Mouse (Mus musculus) lung, postnatal 0 days (tissue): Measurements from ENCODE around the gene Apoc4. TPM values are rescaled to one million over a fixed set of nuclear protein-coding genes. Genes with fewer than 3 reads are reported as not detected.

Experiments
- ATAC-seq: fragments of 200-750 bp; cut with Nextera tagmentation; 2 replicates; pipeline ENCODE4 v1.8.0; 2017; ENCODE audit warnings: moderate library complexity
- DNase-seq: peaks from one replicate; pipeline ENCODE4 v3.0.0-alpha.2; 2016; ENCODE audit warnings: low spot score
- H3K27ac ChIP-seq: fragments of 300-500 bp; sonication (generic); 2 replicates; pipeline ENCODE4 v1.5.1; 2014; ENCODE audit warnings: antibody characterized with exemption, mild to moderate bottlenecking, low read length, mixed read lengths
- H3K27me3 ChIP-seq: fragments of 300-500 bp; sonication (generic); replicated peaks from 2 replicates; pipeline ENCODE4 v1.6.1; 2014; ENCODE audit warnings: low read length, mixed read lengths; ENCODE audit not compliant: insufficient read depth
- H3K36me3 ChIP-seq: fragments of 300-500 bp; sonication (generic); 2 replicates; pipeline ENCODE4 v1.6.1; 2014; ENCODE audit warnings: low read length, mixed read lengths; ENCODE audit not compliant: insufficient read depth
- H3K4me1 ChIP-seq: fragments of 300-500 bp; sonication (generic); 2 replicates; pipeline ENCODE4 v1.6.1; 2014; ENCODE audit warnings: antibody characterized with exemption, low read depth, low read length, mixed read lengths; ENCODE audit not compliant: insufficient read depth
- H3K4me2 ChIP-seq: fragments of 300-500 bp; sonication (generic); replicated peaks from 2 replicates; pipeline ENCODE4 v1.6.1; 2014; ENCODE audit warnings: low read depth, mild to moderate bottlenecking, low read length, moderate library complexity, mixed read lengths
- H3K4me3 ChIP-seq: fragments of 300-500 bp; sonication (generic); 2 replicates; pipeline ENCODE4 v1.5.1; 2014; ENCODE audit warnings: low read depth, low read length
- H3K9ac ChIP-seq: fragments of 300-500 bp; sonication (generic); replicated peaks from 2 replicates; pipeline ENCODE4 v1.6.1; 2014; ENCODE audit warnings: low read depth, mild to moderate bottlenecking
- H3K9me3 ChIP-seq: fragments of 300-500 bp; sonication (generic); 2 replicates; pipeline ENCODE4 v1.6.1; 2016; ENCODE audit warnings: low read length, mixed read lengths
- CTCF ChIP-seq: IDR thresholded peaks from 2 replicates; pipeline ENCODE4 v1.5.1; 2016; ENCODE audit warnings: antibody characterized with exemption, mild to moderate bottlenecking
- EP300 ChIP-seq: IDR thresholded peaks from 2 replicates; pipeline ENCODE4 v1.6.1; 2016; ENCODE audit warnings: antibody characterized with exemption, mild to moderate bottlenecking, control low read depth
- WGBS: fragments of 180-500 bp; shearing (Covaris S2); extraction: QIAGEN DNeasy Blood & Tissue Kit; methylation state at CpG from one replicate; pipeline ENCODE4 v1.1.7; 2014; 5-methylcytosine and 5-hydroxymethylcytosine counted together
- polyA plus RNA-seq: library from polyadenylated mRNA; unstranded; fragments of >200 nt; fragmentation: Nextera tagmentation; extraction: Ambion mirVana; gene quantifications from 2 replicates; pipeline ENCODE4 v1.2.1, GENCODE M21; 2015

Gene Apoc4
- 0.38 and 0.88 TPM in 2 replicates for polyA plus RNA-seq

DNA sequence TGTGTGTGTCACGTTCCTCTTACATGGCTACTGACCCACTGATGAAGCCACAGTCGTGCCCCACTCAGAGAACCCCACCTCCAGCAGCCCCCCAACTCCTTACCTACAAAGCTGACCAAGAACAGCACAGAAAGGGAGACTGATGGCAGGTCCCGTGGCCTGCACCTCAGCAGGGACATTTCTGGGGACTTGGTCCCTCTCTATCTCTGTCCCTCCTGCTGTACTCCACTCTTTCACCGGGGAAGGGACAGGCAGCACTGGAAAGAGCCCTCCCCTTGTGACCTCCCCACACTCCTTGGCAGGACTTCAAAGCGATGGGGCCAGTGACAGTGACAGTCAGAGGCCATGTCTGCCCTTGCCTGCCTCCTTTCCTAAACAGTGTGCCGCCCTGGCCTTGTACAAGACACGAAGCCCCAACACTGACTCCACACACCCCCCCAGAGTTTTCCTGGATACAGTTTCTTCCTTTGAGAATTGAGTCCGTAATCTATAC is at the start of gene Apoc4, which contains the start of gene Gm44805:
Apoc4 (minus strand) TSS at position 278 of the 493 bp plus-strand sequence.
Gm44805 (minus strand) TSS at position 222 of the 493 bp plus-strand sequence.
- Histone ChIP-seq H3K36me3 (no peaks in the 10 kb centered on the region), H3K4me2 (no peak within 1 kb of the TSS), H3K9ac (no peak within 1 kb of the TSS), H3K27me3 (no peaks in the 10 kb centered on the region), H3K9me3 (no peaks in the 10 kb centered on the region), H3K4me1 (peaks cover 7% of the 10 kb centered on the region; the same call in 1 of the 2 replicates), H3K4me3 (no peak within 1 kb of the TSS), H3K27ac (no peak within 1 kb of the TSS)
- DNase-seq (no peak), ATAC-seq (no peak)
- 49% methylated on average over 8 of the region's 8 CpGs for WGBS
- TF ChIP-seq CTCF, result no peak
- no peak for TF ChIP-seq EP300

GRCm38 (mm10) chr7:19726541-19726940 is 45.3 kb upstream of the Apoc4 start:
- ATAC-seq (no peak), DNase-seq (no peak)
- peaks cover 27% of the 10 kb centered on the region; the same call in 1 of the 2 replicates for H3K36me3 ChIP-seq
- H3K27me3 ChIP-seq, result no peaks in the 10 kb centered on the region
- TF ChIP-seq CTCF, result no peak
- TF ChIP-seq EP300, result no peak
- 87% methylated on average over 4 of the region's 4 CpGs for WGBS
- H3K4me3 ChIP-seq, result no peak overlapping the region
- no peak overlapping the region for H3K4me2 ChIP-seq
- H3K9me3 ChIP-seq, result no peaks in the 10 kb centered on the region
- H3K9ac ChIP-seq, result no peak overlapping the region
- no peaks in the 10 kb centered on the region for H3K4me1 ChIP-seq
- H3K27ac ChIP-seq, result no peak overlapping the region

GRCm38 (mm10) chr7:19724167-19724566 is 42.9 kb upstream of the Apoc4 start:
- Histone ChIP-seq H3K36me3 (peaks cover 28% of the 10 kb centered on the region; the same call in 1 of the 2 replicates), H3K9ac (no peak overlapping the region), H3K4me1 (no peaks in the 10 kb centered on the region), H3K4me2 (no peak overlapping the region), H3K27me3 (no peaks in the 10 kb centered on the region), H3K4me3 (no peak overlapping the region), H3K9me3 (no peaks in the 10 kb centered on the region), H3K27ac (no peak overlapping the region)
- WGBS, result 76% methylated on average over 12 of the region's 12 CpGs
- DNase-seq, result peak; percentile 73
- no peak for TF ChIP-seq CTCF
- TF ChIP-seq EP300, result no peak
- ATAC-seq, result peak; percentile 72

DNA sequence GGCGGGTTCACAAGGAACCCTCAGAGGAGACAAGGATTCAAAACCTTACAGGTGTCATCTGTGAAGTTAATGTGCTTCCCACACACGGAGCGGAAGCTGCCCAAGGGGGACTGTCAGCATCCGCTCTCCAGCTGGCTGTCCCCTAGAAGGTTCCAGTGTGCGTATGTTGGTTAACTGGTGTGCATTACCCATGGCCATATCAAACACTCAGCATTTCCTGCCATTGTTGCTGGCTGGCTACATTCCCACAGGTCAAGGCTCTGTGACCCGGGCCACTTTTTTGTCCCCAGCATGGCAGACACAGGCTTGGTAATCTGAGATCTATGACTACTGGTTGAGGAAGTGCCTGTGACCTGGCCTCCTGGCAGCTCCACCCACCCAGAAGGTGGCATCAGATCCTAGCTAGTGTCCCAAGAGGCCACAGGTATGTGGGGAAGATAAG is 41.5 kb upstream of the Apoc4 start:
- no peak overlapping the region for H3K9ac ChIP-seq
- whole genome bisulfite sequencing, result 63% methylated on average over 6 of the region's 6 CpGs
- TF ChIP-seq EP300 (peak; percentile 78; the same call in 1 of the 2 replicates), CTCF (no peak)
- no peaks in the 10 kb centered on the region for H3K9me3 ChIP-seq
- H3K27ac ChIP-seq, result no peak overlapping the region
- no peaks in the 10 kb centered on the region for H3K27me3 ChIP-seq
- peak; percentile 66 for DNase-seq
- H3K4me3 ChIP-seq, result no peak overlapping the region
- no peaks in the 10 kb centered on the region for H3K4me1 ChIP-seq
- H3K36me3 ChIP-seq, result peaks cover 19% of the 10 kb centered on the region; the same call in 1 of the 2 replicates
- peak; percentile 57 for ATAC-seq
- no peak overlapping the region for H3K4me2 ChIP-seq

DNA sequence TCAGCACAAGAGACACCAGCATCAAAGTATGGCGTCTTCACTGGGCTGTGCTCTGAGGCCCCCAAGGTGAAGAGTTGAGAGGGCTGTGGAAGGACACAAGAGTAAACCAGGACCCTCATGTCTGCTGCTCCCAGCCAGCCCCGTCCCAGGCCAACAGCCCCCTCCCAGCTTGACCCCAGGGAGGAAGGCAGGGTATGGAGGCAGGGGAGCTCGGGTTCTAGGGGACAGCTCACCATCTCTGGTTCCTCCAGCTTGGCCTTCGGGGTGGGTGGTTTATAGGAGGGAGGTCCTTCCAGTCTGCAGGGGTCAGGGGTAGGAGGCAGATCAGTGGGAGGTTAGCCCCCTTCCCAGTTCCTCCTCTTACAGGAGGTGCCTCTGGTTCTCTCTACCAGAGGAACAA is 37.9 kb upstream of the Apoc4 start:
- Histone ChIP-seq H3K9ac (no peak overlapping the region), H3K9me3 (no peaks in the 10 kb centered on the region), H3K36me3 (0 out of 2 replicates have a peak, but pooled peaks cover 8% of the 10 kb centered on the region), H3K4me1 (no peaks in the 10 kb centered on the region), H3K4me2 (no peak overlapping the region), H3K4me3 (no peak overlapping the region), H3K27ac (no peak overlapping the region), H3K27me3 (no peaks in the 10 kb centered on the region)
- ATAC-seq (no peak), DNase-seq (no peak)
- 93% methylated on average over 4 of the region's 4 CpGs for WGBS
- TF ChIP-seq EP300, result no peak
- TF ChIP-seq CTCF, result no peak

GRCm38 (mm10) chr7:19718297-19718952 is 37.1 kb upstream of the Apoc4 start:
- H3K4me1 ChIP-seq, result no peaks in the 10 kb centered on the region
- 89% methylated on average over 5 of the region's 5 CpGs for WGBS
- no peak overlapping the region for H3K9ac ChIP-seq
- H3K36me3 ChIP-seq, result 0 out of 2 replicates have a peak, but pooled peaks cover 8% of the 10 kb centered on the region
- ATAC-seq (no peak), DNase-seq (no peak)
- TF ChIP-seq EP300, result no peak
- no peak for TF ChIP-seq CTCF
- no peak overlapping the region for H3K27ac ChIP-seq
- H3K4me3 ChIP-seq, result no peak overlapping the region
- H3K27me3 ChIP-seq, result no peaks in the 10 kb centered on the region
- H3K4me2 ChIP-seq, result no peak overlapping the region
- no peaks in the 10 kb centered on the region for H3K9me3 ChIP-seq
